Mouse (Mus musculus): ENCODE measurements around the gene Heatr4.

DNA sequence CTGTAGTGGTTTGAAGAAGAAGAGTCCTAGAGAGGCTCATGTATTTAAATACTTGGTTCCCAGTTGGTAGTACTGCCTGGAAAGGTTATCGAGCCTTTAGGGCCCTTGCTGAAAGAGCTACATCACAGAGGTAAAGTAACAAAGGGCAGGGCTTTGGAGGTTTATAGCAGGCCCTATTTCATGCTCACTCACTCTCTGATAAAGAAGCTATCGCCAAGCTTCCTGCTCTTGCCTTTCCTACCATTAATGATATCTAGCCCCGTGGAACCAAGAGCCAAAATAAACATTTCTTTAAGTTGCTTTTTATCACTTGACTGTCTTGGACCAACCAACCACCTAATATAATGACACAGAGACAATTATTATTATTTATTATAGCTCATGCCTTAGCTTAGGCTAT is 15.8 kb upstream of the Heatr4 start:
- TF ChIP-seq POLR2A (IDR thresholded peaks at IDR 0.05; ENCODE audit: borderline replicate concordance, control insufficient read depth, low read depth, low read length) (no peak), CTCF (IDR thresholded peaks at IDR 0.05; ENCODE audit: control insufficient read depth, insufficient read depth, low read length) (no peak)
